Mouse (Mus musculus) adrenal gland, postnatal 36 days (tissue): Measurements from ENCODE around the gene Llgl2. TPM values are rescaled to one million over a fixed set of nuclear protein-coding genes. Genes with fewer than 3 reads are reported as not detected.

Experiments used
- DNase-seq, 2 experiments: peaks; one replicate each; pipeline ENCODE4 v3.0.0; 2021; ENCODE audit warnings: mixed read lengths in 1 of 2
- total RNA-seq, 2 experiments: library from RNA; stranded (reverse); gene quantifications; 2 replicates each; pipeline ENCODE4 v1.2.3; 2021

Gene Llgl2
- total RNA-seq, 2 experiments from 2014 or later: 4.9 to 10.9 TPM

- peak; percentile 55 to 70 for DNase-seq
Observed at GRCm38 (mm10) chr11:115808696-115809310, 15.0 kb upstream of the Llgl2 start.

GRCm38 (mm10) chr11:115809311-115809781 is 14.5 kb upstream of the Llgl2 start:
- peak; percentile 61 to 68 for DNase-seq

- DNase-seq: peak; percentile 87 to 89
Observed at GRCm38 (mm10) chr11:115810377-115810776, 13.5 kb upstream of the Llgl2 start.

GRCm38 (mm10) chr11:115811381-115812093 is 12.3 kb upstream of the Llgl2 start:
- no peak for DNase-seq

- DNase-seq: peak; percentile 68 to 77
Observed at GRCm38 (mm10) chr11:115812095-115812494, 11.8 kb upstream of the Llgl2 start.

GRCm38 (mm10) chr11:115812533-115813420 is 11.1 kb upstream of the Llgl2 start:
- DNase-seq: peak; percentile 59 to 67

GRCm38 (mm10) chr11:115813507-115814296 is 10.1 kb upstream of the Llgl2 start, which contains the start of gene Caskin2:
TSS of gene Caskin2 (minus strand) at chr11:115813639.
- DNase-seq: peak; percentile 98 to 99

GRCm38 (mm10) chr11:115814605-115815450 is 9.0 kb upstream of the Llgl2 start, which contains the start of gene Tsen54:
TSS of gene Tsen54 (plus strand) at chr11:115814724.
- DNase-seq: peak; percentile 91 to 93

GRCm38 (mm10) chr11:115817331-115817730 is 6.5 kb upstream of the Llgl2 start:
- no peak for DNase-seq

GRCm38 (mm10) chr11:115819915-115820623 is 3.8 kb upstream of the Llgl2 start:
- no peak for DNase-seq

GRCm38 (mm10) chr11:115821001-115821400 is 2.8 kb upstream of the Llgl2 start:
- DNase-seq: no peak

- DNase-seq: no peak
Observed at GRCm38 (mm10) chr11:115824813-115825212, 964 bp downstream of the Llgl2 start.

GRCm38 (mm10) chr11:115826487-115826886 is 2.6 kb downstream of the Llgl2 start:
- no peak for DNase-seq

GRCm38 (mm10) chr11:115827624-115828023 is 3.8 kb downstream of the Llgl2 start:
- no peak for DNase-seq

GRCm38 (mm10) chr11:115829036-115829435 is 5.2 kb downstream of the Llgl2 start:
- no peak for DNase-seq

GRCm38 (mm10) chr11:115830550-115831325 is 6.9 kb downstream of the Llgl2 start:
- DNase-seq: no peak

GRCm38 (mm10) chr11:115831518-115831917 is 7.7 kb downstream of the Llgl2 start:
- no peak for DNase-seq

GRCm38 (mm10) chr11:115832064-115832463 is 8.2 kb downstream of the Llgl2 start:
- no peak for DNase-seq

GRCm38 (mm10) chr11:115832523-115832922 is 8.7 kb downstream of the Llgl2 start:
- DNase-seq: peak; percentile 45 to 77
